Mouse (Mus musculus) heart, postnatal 14 days (tissue): ENCODE data around the gene Klk1. TPM values are rescaled to one million over a fixed set of nuclear protein-coding genes. Genes with fewer than 3 reads are reported as not detected.

Experiments used
- total RNA-seq, 2 experiments: library from RNA; stranded (reverse); gene quantifications; 2 replicates each; pipeline ENCODE4 v1.2.3; 2021

Klk1 gene
- total RNA-seq, 2 experiments from 2014 or later = 0.32 TPM; not detected in 1

Other genes starting within 250 kb of the Klk1 start
- gene Klk1b9, start 249.3 kb upstream of the Klk1 start, total RNA-seq = not detected
- gene Klk1b11, start 229.5 kb upstream of the Klk1 start, total RNA-seq = not detected
- gene Klk1b26, start 213.2 kb upstream of the Klk1 start, total RNA-seq = not detected
- not detected for gene Klk1b27, start 173.1 kb upstream of the Klk1 start, total RNA-seq
- gene Klk1b21, start 123.0 kb upstream of the Klk1 start, total RNA-seq = not detected
- not detected for gene Klk1b22, start 112.7 kb upstream of the Klk1 start, total RNA-seq
- gene Klk1b16, start 88.6 kb upstream of the Klk1 start, total RNA-seq = not detected
- not detected for gene Klk1b24, start 37.1 kb upstream of the Klk1 start, total RNA-seq
- not detected for gene Klk1b3, start 27.2 kb upstream of the Klk1 start, total RNA-seq
- gene Klk1b4, start 17.9 kb upstream of the Klk1 start, total RNA-seq = not detected
- not detected for gene Klk1b5, start 9.4 kb upstream of the Klk1 start, total RNA-seq
- gene Gm36864, start 10.8 kb downstream of the Klk1 start, total RNA-seq = not detected
- gene 1700028J19Rik, start 21.3 kb downstream of the Klk1 start, total RNA-seq = under 1 TPM; 0.29 to 0.56 TPM
- 10 to 100 TPM; 18.2 to 18.8 TPM for gene 2410002F23Rik, start 21.4 kb downstream of the Klk1 start, total RNA-seq
- gene Acp4, start 32.0 kb downstream of the Klk1 start, total RNA-seq = not detected
- gene Gm15517, start 36.1 kb downstream of the Klk1 start, total RNA-seq = not detected
- gene Clec11a, start 81.5 kb downstream of the Klk1 start, total RNA-seq = under 1 TPM; 0.84 to 0.88 TPM
- gene Shank1, start 84.9 kb downstream of the Klk1 start, total RNA-seq = 1 to 10 TPM; 1.0 to 1.4 TPM
- gene Syt3, start 158.7 kb downstream of the Klk1 start, total RNA-seq = 1 to 10 TPM; 1.5 to 2.2 TPM
- gene 1700008O03Rik, start 160.5 kb downstream of the Klk1 start, total RNA-seq = under 1 TPM in 1 of 2 experiments, not detected in 1; 0.24 TPM
- 10 to 100 TPM; 18.7 to 19.7 TPM for gene Lrrc4b, start 203.7 kb downstream of the Klk1 start, total RNA-seq
- 1 to 10 TPM in 1 of 2 experiments, under 1 TPM in 1; 1.00 to 1.1 TPM for gene Aspdh, start 240.0 kb downstream of the Klk1 start, total RNA-seq
- gene Josd2, start 242.6 kb downstream of the Klk1 start, total RNA-seq = 100 to 1,000 TPM; 105 to 111 TPM